Mouse (Mus musculus): Measurements from ENCODE around the gene Sox6.

DNA sequence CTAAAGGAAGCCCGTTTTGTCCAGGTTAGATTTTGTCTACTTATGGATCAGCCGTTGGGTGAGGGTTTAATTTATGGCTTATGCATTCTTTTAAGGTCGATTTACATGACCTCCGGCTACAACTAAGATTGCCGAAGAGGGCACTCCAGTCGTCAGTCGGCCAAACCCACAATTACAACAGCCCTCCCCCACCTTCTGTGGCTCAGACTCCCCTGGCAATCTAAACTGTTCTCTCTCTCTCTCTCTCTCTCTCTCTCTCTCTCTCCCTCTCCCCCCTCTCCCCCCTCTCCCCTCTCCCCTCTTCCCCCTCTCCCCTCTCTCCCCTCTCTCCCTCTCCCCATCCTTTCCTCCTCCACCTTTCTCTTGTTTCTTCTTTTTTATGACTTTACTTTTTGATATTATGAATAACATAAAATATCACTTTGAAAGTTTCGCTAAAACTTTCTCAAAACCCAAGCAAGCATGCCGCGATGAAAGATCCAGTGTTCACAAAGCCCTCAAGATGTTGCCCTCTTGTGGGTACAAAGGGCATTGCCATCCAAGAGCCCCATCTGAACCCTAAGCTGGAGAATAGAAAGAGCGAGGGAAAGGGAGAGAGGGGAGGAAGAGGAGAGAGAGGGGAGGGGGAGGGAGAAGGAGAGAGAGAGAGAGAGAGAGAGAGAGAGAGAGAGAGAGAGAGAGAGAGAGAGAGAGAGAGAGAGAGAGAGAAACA, 5.8 kb downstream of the Sox6 start:
- 0 out of 2 replicates have a peak, but pooled peaks have one; percentile 11 for TF ChIP-seq CTCF (IDR thresholded peaks at IDR 0.05; ENCODE audit: low read depth, low read length)
- TF ChIP-seq POLR2A (IDR thresholded peaks at IDR 0.05; ENCODE audit: borderline replicate concordance, low read depth, low read length) = no peak
